Mouse (Mus musculus): ENCODE results near the gene Naa40.

The Naa40 gene

DNA sequence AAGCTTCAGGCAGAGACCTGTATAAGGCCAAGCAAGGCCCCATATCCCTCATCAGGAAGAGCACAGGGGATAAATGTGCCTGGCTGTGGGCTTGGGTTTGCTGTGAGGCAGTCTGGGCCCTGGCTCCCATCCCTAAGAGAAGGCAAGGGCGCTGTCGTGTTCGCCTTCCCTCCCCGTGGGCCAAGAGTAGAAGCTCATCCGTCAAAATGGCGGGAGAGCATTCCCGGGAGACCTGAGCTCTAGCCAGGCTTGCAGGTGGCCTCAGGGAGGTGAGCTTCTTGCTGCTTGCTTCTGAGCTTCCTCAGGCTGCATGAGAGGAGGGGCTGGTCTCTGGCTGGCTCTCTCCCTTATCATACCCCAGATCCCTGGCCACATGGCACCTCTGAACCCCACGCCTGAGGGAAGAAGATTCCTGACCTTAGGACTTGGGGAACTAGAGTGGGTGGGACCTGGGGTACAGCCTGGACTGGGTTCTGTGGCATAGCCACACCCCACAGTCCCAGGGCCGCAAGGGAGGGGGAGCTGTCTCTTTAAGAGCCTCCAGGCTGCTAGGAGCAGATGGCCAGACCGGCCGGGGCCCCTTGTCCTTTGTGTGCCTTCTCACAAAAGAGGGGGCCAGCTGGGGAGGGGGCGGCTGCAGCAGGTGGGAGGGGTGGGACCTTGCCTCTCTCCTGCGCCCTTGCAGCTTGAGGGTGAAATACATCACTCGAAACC is 24.7 kb upstream of the Naa40 start:
- peak; percentile 39 for DNase-seq (ENCODE audit: inconsistent ontology term)

DNA sequence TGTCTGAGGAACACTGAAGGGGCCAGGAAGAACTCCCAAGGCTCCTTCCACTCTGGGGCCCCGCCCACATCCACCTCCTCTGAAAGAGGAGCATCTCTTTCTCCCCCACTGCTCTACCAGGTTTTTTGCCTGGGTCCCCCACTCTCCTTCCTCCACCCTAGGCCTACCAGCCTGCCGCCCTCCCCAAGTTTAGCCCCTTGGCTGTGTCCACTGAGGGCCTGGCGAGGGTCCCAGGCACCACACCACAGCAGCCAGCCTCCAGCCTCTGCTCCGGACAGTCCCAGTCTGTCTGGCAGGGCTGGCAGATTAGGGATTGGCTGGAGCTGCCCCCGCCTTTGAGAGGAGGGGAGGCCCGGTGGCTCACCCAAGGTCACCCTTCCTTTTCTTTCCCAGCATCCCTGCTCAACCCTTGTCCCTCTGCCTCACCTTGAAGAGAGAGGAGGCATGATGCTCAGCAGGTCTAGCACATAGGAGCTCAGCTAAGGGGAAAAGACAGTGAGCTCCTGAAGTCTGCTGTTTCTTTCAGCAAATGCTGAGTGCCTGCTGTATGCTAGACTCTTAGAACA is 23.9 kb upstream of the Naa40 start:
- peak; percentile 60 for DNase-seq (ENCODE audit: inconsistent ontology term)

DNA sequence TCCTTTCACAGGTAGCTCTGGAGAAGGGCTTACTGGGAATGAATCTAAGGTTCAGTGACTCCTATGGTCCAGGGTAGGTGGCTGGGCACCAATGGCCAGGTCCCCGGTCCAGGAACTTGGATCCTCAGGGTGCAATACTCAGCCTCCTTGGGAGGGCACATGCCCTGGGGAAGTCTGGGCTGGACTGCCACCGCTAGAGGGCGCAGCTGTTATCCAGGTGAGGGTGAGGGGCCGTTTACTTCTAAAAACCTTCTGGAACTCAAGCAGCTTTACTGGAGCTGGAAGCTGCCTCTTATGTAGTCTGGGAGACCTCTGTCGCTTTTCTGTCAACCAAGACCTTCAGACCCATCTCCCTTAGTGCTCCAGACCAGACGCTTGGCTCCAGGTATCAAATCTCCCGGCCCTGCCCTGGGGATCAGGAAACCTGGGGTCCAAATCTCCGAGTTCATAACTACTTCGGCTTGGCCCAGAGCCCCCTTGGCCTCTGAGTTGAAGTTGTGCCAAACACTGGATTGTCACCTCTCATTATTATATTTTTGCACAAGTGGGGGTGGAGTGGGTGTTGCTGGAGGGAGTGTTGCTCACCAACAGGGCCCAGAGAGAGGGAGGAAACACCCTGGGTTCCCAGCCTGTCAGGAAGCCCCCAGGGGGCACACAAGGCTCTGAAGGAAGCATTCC is 23.2 kb upstream of the Naa40 start:
- DNase-seq (ENCODE audit: inconsistent ontology term): peak; percentile 74

DNA sequence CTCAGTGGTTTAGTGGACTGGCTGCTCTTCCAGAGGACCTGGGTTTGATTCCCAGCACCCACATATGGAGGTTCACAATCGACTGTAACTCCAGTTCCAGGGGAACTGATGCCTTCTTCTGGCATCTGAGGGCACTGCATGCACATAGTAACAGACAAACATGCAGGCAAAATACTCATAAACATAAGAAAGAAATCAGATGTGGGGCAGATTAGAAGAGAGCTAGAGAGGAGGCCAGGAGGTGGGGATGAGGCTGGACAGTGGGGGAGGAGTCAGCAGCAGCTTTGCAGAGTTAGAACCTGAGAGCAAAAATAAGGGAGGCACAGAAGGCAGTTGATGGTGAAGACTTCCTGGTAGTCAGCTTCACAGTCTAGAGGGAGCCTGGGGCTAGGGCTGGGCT is 21.6 kb upstream of the Naa40 start:
- no peak for DNase-seq (ENCODE audit: inconsistent ontology term)

DNA sequence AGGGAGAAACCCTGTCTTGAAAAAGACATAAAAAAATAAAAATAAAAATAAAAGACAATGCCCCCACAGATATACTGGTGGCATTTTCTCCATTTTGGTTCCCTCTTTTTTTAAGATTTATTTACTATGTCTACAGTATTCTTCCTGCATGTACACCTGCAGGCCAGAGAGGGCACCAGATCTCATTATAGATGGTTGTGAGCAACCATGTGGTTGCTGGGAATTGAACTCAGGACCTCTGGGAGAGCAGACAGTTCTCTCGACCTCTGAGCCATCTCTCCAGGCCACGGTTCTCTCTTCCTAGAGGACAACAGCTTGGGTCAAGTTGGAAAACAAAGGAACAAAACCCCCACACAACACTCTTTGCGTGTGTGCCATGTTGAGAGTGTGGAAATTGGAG is 21.0 kb upstream of the Naa40 start:
- no peak for DNase-seq (ENCODE audit: inconsistent ontology term)

DNA sequence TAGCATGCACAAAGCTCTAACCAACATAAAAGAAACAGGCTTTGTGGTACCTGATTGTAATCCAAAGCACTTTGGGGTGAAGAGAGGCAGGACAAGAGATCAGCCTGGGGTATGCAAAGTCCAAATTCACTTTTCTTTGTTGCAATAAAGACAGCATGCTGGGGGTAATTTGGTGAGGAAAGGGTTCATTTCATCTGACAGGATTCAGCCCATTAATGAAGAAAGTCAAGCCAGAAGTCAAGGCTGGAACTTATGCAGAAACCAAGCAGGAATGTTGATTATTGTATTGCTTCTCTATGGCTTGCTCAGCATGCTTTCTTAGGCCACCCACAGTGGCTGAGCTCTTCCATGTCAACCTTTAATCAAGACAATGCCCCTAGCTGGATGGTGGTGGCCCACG is 20.5 kb upstream of the Naa40 start:
- no peak for DNase-seq (ENCODE audit: inconsistent ontology term)

DNA sequence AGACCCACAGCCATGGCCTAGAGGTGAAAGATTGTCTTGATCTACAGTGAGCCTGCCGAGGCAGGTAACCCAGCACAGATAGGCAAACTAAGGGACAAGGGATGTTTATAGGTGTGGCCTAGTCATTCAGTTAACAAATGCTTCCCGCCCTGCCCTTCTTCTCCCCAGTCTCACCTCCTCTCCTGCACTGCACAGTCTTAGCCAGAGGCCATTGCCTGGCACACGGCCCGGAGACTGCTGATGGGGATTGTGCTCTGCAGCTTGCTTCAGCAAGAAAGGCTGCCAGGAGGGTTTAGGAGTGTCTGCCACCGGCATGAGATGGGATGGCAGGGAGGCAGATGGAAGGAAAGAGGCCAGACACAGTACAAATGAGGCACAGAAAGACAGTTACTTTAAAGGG is 16.9 kb upstream of the Naa40 start:
- peak; percentile 42 for DNase-seq (ENCODE audit: inconsistent ontology term)

DNA sequence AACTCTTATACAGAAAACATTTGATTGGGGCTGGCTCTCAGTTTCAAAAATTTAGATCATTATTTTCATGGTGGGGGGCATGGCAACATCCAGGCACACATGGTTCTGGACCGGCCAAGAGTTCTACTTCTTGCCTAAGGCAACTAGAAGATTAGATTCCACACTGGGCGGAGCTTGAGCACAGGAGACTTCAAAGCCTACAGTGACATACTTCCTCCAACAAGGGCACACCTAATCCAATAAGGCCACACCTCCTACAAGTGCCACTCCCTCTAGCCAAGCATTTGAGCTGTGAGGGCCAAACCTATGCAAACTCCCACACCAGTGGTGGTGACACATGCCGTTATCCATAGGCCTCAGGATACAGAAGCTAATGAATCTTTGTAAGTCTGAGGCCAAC is 5.0 kb upstream of the Naa40 start:
- no peak for DNase-seq (ENCODE audit: inconsistent ontology term)

DNA sequence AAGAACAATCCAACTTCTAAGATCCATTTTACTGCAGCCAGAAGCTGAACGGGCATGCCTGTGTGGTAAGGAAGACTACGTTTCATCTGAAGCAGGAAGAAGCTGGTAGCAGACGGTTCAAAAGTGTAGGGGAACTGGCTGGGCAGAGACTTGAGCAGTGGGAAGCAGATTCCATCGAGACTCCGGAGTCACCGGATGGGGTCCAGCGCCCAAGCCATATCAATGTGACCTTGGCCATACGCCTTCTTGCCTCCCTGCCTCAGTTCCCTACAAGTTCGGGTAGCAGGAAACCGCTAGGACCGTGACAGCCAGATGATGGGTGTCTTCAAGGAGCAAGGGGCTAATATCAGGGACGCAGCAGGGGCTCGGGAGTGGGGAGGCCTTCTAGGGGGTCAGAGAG is 692 bp downstream of the Naa40 start:
- peak; percentile 25 for DNase-seq (ENCODE audit: inconsistent ontology term)

DNA sequence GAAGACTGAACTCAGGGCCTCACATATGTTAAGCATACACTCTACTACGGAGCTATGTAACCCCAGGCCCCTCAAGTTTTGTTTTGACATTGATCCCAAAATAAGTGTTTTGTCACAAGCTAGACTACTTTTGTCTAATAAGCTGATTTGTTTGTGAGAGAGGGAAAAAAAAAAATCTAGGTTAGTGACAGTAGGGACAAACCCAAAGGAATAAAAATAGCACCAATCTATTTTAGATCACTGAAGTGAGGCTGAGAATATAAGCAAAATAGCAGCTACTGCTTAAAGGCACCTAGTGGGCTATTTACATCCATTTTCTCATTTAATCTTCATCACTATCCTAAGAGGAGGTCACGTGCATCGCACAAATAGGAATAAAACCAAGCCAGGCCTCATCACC is 1.4 kb downstream of the Naa40 start:
- no peak for DNase-seq (ENCODE audit: inconsistent ontology term)

DNA sequence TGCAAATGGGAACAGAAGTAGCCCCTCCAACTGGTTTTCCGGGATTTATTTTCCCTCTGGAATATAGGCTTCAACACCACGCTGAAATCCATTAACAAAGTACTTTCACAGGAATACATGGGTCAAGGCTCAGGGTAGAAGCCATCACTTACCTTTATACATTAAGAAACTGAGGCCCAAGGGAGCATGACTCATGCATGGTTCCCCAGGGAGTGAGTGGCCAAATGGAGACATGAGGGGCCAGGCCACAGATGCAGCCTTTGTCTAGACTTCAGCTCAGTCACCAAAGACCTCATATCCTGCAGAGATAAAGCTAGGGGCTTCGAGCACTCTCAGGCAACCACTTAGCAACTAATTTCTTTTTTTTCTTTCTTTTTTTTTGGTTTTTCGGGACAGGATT is 4.2 kb downstream of the Naa40 start:
- DNase-seq (ENCODE audit: inconsistent ontology term): no peak

DNA sequence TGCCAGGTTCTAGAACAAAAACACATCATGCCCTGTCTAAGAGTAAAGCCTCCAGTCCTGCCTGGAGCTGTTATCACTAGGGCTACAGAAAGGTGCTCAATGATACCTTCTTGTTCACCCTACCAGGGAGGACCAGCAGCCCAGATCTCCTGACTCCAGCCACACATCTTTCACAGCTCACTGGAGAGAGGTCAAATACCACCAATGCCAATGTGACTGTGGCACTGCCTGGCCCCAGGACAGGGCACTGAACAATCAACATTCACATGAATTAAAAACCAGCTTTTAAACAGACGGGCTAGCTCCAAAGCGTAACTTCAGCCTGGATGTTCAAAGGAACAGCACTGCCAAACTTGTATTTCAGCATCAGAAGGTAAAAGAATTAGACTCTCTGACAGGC is 5.0 kb downstream of the Naa40 start:
- DNase-seq (ENCODE audit: inconsistent ontology term): no peak

DNA sequence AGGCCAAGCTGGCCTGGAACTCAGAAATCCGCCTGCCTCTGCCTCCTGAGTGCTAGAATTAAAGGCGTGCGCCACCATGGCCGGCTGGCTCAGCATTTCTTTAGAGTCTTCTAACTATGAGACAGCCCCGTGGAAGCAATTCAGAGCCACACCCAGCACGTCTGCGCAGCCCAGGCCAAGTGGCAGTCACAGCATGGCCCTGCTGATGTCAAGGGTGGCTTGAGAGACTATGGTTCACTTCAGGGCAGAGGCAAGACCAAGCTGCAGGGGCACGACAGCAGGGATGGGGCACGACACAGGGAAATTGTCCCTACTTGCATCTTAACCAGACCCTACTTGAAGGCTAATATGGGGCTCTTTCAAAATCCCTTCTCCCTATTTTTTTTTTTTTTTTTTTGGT is 5.5 kb downstream of the Naa40 start:
- DNase-seq (ENCODE audit: inconsistent ontology term): no peak

DNA sequence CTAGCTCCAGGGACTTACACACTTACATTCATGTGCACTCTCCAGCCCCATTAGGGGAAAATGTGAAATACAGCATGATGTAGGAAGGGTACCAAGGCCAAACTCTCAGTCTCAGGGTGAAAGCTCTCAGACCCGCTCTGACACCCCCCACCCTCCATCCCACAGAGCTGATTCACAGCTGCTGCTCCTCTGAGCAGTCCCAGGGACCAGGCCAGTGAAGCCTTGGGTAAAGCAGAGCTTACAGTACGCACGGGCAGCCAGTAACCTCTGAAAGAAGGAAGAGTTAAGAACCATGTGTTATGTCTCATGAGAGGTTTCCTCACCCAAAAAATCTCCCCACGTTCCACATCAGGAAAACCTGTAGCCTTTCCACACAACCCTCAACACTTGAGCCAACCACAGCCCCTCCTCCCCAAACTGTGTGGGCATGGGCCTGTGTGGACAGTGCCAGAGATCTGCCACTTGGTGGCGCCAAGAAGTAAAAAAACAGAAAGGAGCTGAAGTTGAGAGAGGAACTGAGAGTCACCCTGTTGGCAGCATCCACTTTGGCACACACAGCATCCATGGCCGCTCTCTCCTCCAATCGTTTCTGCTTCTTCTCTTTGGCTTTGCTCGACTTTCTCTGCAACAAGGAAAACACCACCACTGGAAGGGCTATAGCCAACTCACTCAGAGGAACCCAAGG is 6.3 kb downstream of the Naa40 start:
- DNase-seq (ENCODE audit: inconsistent ontology term): peak; percentile 76

DNA sequence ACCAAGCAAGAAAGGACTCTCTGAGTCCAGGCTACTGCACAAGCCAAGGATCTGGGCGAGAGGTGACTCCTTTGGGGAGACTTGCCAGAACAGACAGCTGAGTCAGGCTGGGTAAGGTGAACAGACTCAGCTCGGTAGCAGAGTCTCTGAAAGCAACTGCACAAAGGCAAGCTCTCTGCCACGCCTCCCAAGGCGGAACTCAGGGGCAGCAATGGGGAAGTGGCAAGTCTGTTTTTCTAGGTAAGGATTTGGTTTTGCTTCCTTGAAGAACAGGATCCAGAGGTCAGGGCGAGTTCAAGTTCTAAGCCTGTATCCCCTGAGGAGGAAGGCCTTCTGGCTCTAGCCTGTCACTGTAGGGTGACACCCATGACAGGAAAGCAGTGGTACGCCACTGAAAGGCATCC is 14.5 kb downstream of the Naa40 start:
- DNase-seq (ENCODE audit: inconsistent ontology term): no peak

DNA sequence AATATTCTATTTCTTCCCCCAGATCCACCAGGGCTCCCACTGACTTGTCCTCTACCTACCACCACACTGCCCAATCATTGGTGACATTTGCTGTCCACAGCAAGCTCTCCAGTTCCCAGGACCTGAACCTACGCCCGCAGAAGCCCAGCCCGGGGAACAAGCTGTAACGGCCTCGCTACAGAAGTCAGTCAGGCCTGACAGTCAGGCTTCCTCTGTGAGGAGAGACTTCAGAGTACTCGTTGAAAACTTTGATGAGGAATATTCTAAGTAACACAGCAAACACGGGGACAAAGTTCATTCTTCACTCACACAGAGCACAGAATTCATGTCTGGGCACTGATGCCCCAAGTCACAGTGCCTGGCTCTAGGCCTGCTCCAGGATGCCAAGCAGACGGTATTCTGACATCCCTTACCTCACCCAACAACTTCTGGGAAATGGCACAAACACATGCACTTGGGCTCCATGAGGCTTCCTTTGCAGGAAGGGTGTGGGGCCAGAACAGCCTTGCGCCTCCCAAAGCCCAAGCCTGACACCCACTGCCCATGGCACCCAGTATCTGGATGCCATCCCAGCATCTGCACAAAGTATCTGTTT is 15.8 kb downstream of the Naa40 start:
- no peak for DNase-seq (ENCODE audit: inconsistent ontology term)

DNA sequence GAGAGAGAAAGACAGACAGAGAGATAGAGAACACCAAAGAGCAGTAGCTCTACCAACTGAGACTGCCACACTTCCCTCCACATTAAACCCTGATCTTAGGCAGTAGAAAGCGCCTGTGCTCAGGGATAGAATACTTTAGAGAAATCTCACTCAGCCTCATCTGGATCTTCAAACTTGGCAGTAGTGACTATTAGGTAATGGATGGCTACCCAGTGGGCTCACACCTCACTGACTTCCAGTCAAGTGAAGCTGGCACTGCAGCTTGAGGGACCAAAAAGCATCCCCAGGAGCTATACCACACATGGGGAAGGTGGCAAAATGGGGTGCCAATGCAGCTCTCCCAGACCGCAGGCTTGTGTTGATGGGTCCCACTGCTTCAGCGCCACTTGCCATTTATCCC is 16.7 kb downstream of the Naa40 start:
- no peak for DNase-seq (ENCODE audit: inconsistent ontology term)

DNA sequence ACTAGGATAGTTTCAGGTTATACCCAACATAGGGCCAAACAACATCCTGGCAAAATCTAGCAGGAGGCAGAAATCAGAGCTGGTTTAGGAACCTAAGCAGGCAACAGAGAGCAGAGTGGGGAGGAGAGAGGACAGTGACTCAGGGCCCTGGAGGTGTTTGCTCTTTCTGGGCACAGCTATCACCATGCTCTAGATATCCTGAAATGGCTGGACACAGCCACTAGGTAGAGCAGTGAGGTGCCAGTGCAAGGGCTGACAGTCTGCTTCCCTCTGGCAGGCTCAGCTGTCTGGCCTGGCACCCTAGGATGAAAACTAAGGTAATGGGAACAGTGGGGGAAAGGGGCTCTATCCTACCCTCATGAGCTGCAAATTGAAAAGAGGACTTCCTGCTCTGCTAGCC is 17.5 kb downstream of the Naa40 start:
- DNase-seq (ENCODE audit: inconsistent ontology term): no peak

DNA sequence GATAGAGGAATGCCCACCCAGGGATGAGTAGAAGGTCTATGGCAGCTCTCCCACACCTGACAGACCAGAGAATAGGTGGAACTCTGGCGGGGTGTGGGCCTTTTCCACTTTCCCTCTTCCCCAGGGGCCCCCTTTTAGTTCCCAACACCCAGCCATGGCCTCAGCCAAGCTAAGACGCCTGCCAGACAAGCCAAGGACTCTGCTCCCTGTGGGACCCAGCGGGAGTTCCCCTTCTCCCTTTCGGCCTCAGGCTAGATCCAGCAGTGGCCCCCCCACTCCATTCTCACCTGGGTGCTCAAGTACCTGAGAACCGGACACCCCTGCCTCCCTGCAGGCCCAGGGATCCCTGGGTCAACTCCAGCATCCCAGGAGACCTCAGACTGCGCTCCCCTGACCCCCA is 18.8 kb downstream of the Naa40 start:
- DNase-seq (ENCODE audit: inconsistent ontology term): no peak

DNA sequence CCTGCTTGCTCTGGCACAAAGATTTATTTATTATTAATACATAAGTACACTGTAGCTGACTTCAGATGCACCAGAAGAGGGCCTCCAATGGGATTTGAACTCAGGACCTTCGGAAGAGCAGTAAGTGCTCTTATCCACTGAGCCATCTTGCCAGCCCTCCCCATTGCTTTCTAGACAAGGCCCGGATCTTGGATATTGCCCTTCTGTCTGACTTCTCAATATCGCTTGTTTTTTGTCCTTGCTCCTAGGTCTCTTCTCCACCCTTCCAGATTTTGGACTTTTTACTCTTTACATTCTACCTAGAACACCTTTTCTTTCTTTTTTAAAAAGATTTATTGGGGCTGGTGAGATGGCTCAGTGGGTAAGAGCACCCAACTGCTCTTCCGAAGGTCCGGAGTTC is 22.2 kb downstream of the Naa40 start:
- no peak for DNase-seq (ENCODE audit: inconsistent ontology term)

DNA sequence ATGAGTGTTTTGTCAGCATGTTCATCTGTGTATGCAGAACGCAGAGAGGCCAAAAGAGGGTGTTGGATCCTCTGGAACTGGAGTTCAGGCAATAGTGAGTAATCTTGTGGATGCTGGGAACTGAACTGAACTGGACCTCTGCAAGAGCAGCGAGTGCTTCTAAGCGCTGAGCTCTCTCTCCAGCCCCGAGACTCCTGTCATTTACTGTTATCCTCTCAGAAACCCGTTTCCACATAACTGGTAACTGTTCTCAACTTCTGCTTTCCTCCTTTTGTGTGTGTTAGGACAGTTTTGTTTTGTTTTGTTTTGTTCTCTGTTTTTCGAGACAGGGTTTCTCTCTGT is 23.1 kb downstream of the Naa40 start:
- DNase-seq (ENCODE audit: inconsistent ontology term): no peak

DNA sequence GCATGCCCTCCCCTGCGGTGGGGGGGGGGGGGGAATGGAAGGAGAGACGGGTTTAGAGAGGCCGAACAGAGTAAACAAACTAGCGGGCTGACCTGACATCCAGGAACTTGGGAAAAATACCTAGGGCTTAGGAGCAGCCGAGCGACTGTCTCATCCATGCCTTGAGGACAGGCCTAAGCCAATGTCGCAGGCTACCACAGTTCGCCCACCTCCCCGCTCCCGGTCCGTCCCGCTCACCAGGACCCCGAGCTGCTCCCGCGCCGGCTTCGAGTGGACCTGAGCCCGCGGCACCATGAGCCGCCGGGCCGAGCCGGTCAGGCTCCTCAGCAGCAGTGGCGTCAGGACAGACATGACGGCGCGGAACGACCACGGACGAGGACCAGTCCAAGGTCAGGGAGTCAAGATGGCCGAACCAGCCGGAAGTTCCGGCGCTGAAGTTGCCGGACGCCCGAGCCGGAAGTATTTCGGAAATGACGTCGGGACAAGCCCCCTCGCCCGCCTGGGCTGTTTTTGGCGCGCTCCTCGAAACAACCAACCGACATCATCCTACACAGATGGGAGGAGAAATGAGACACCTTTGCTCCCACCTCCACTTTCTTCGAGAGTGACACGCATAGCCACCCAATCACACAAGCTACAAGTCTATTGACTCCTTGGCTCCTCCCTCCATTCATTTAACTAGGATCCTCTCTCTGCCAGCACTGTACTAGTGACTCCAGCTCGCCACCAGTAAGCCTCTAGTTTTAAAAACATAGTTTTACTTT is 23.6 kb downstream of the Naa40 start, which contains the start of gene Cox8a:
Gene Cox8a, minus strand, starts transcription at position 455 of the 764 bp plus-strand sequence.
- peak; percentile 98 for DNase-seq (ENCODE audit: inconsistent ontology term)

Data from Muller cell, postnatal 12 days (primary cell).